Mouse (Mus musculus) C2C12 (cell line): ENCODE measurements at regions not wholly inside any gene's neighbourhood (a gene's known extent, or its start where the extent isn't known, plus 50 kb on each side); places are given as distances from the start of the nearest gene placed in this dataset.
A peak's percentile ranks its signal among the peaks of the same experiment; 100 is the strongest.

Experiments used
- H3K27me3 ChIP-seq: one replicate; pipeline ENCODE4 v1.6.1; 2011; ENCODE audit not compliant: control insufficient read depth, insufficient read depth, insufficient read length
- H3K36me3 ChIP-seq: one replicate; pipeline ENCODE4 v1.6.1; 2011; ENCODE audit not compliant: control insufficient read depth, insufficient read depth
- H3K4me3 ChIP-seq: one replicate; pipeline ENCODE4 v1.5.1; 2011; ENCODE audit warnings: mild to moderate bottlenecking, control low read depth; ENCODE audit not compliant: poor library complexity, insufficient read depth, severe bottlenecking
- H3K79me2 ChIP-seq: one replicate; pipeline ENCODE4 v1.6.1; 2011; ENCODE audit not compliant: control insufficient read depth, insufficient read depth
- H3K79me3 ChIP-seq: one replicate; pipeline ENCODE4 v1.6.1; 2011; ENCODE audit warnings: low read depth, control low read depth
- H3ac ChIP-seq: one replicate; pipeline ENCODE3; 2011; ENCODE audit warnings: low read depth; ENCODE audit not compliant: control insufficient read depth, insufficient read length
- CTCF ChIP-seq: IDR thresholded peaks from one replicate; pipeline ENCODE4 v1.5.1; 2011; ENCODE audit not compliant: control insufficient read depth, insufficient read depth, insufficient read length
- MYOG ChIP-seq: IDR thresholded peaks from one replicate; pipeline ENCODE4 v1.6.1; 2011; ENCODE audit not compliant: control insufficient read depth, insufficient read length; ENCODE audit errors: extremely low read depth
- USF1 ChIP-seq: IDR thresholded peaks from one replicate; pipeline ENCODE4 v1.6.1; 2011; ENCODE audit warnings: low read depth, mild to moderate bottlenecking, control low read depth, moderate library complexity

- no peaks in the 10 kb centered on the region for H3K79me2 ChIP-seq
- H3ac ChIP-seq = no peak overlapping the region
- H3K27me3 ChIP-seq = peaks cover 13% of the 10 kb centered on the region
- no peaks in the 10 kb centered on the region for H3K36me3 ChIP-seq
- H3K4me3 ChIP-seq = no peak overlapping the region
- H3K79me3 ChIP-seq = no peaks in the 10 kb centered on the region
- TF ChIP-seq MYOG = no peak
- TF ChIP-seq USF1 = peak; percentile 23
- peak; percentile 75 for TF ChIP-seq CTCF
These were observed 114.5 kb downstream of the Elovl4 start for GRCm38 (mm10) chr9:83691332-83692198.
